Mouse (Mus musculus): ENCODE measurements around the gene Pign. TPM values are rescaled to one million over a fixed set of nuclear protein-coding genes. Genes with fewer than 3 reads are reported as not detected.

Pign gene
- polyA plus RNA-seq, 1 experiment from 2014 or later: 5.0 TPM

- no peak overlapping the region for H3K4me2 ChIP-seq (replicated peaks; ENCODE audit: low read depth)
- H3K36me3 ChIP-seq (ENCODE audit: control insufficient read depth, insufficient read depth, low read length): no peaks in the 10 kb centered on the region
- no peaks in the 10 kb centered on the region for H3K9me3 ChIP-seq (ENCODE audit: control insufficient read depth, low read length)
- no peak overlapping the region for H3K27ac ChIP-seq (replicated peaks)
- DNase-seq (ENCODE audit: low spot score) (no peak), ATAC-seq (ENCODE audit: low FRiP score, low TSS enrichment) (no peak)
- no peak overlapping the region for H3K9ac ChIP-seq (ENCODE audit: low read length)
- no peak overlapping the region for H3K4me3 ChIP-seq (ENCODE audit: low read depth, low read length)
- H3K4me1 ChIP-seq (replicated peaks; ENCODE audit: control insufficient read depth, insufficient read depth): no peaks in the 10 kb centered on the region
- TF ChIP-seq CTCF (IDR thresholded peaks at IDR 0.05; ENCODE audit: low read depth) (no peak), EP300 (optimal IDR thresholded peaks at IDR 0.05) (no peak)
- no peaks in the 10 kb centered on the region for H3K27me3 ChIP-seq (ENCODE audit: control insufficient read depth, insufficient read depth, low read length)
- WGBS: 59% methylated on average over 3 of the region's 3 CpGs
These were observed 22.0 kb upstream of the Pign start for GRCm38 (mm10) chr1:105685501-105685900.

- no peak overlapping the region for H3K27ac ChIP-seq (replicated peaks)
- DNase-seq (ENCODE audit: low spot score): peak; percentile 18
- H3K4me1 ChIP-seq (replicated peaks; ENCODE audit: control insufficient read depth, insufficient read depth): no peaks in the 10 kb centered on the region
- H3K27me3 ChIP-seq (ENCODE audit: control insufficient read depth, insufficient read depth, low read length): no peaks in the 10 kb centered on the region
- no peak overlapping the region for H3K9ac ChIP-seq (ENCODE audit: low read length)
- no peak for ATAC-seq (ENCODE audit: low FRiP score, low TSS enrichment)
- 93% methylated on average over 1 of the region's 1 CpGs for WGBS
- no peak overlapping the region for H3K4me2 ChIP-seq (replicated peaks; ENCODE audit: low read depth)
- no peaks in the 10 kb centered on the region for H3K36me3 ChIP-seq (ENCODE audit: control insufficient read depth, insufficient read depth, low read length)
- TF ChIP-seq EP300 (optimal IDR thresholded peaks at IDR 0.05) (no peak), CTCF (IDR thresholded peaks at IDR 0.05; ENCODE audit: low read depth) (peak; percentile 77)
- H3K9me3 ChIP-seq (ENCODE audit: control insufficient read depth, low read length): no peaks in the 10 kb centered on the region
- no peak overlapping the region for H3K4me3 ChIP-seq (ENCODE audit: low read depth, low read length)
These were observed 17.1 kb upstream of the Pign start for GRCm38 (mm10) chr1:105680587-105680986.

GRCm38 (mm10) chr1:105674763-105675162, 11.3 kb upstream of the Pign start:
- H3K27ac ChIP-seq (replicated peaks): no peak overlapping the region
- H3K9me3 ChIP-seq (ENCODE audit: control insufficient read depth, low read length): no peaks in the 10 kb centered on the region
- WGBS: 83% methylated on average over 2 of the region's 2 CpGs
- TF ChIP-seq EP300 (optimal IDR thresholded peaks at IDR 0.05): no peak
- TF ChIP-seq CTCF (IDR thresholded peaks at IDR 0.05; ENCODE audit: low read depth): no peak
- no peak for DNase-seq (ENCODE audit: low spot score)
- H3K4me1 ChIP-seq (replicated peaks; ENCODE audit: control insufficient read depth, insufficient read depth): no peaks in the 10 kb centered on the region
- no peak for ATAC-seq (ENCODE audit: low FRiP score, low TSS enrichment)
- H3K9ac ChIP-seq (ENCODE audit: low read length): no peak overlapping the region
- no peak overlapping the region for H3K4me2 ChIP-seq (replicated peaks; ENCODE audit: low read depth)
- H3K4me3 ChIP-seq (ENCODE audit: low read depth, low read length): no peak overlapping the region
- H3K27me3 ChIP-seq (ENCODE audit: control insufficient read depth, insufficient read depth, low read length): no peaks in the 10 kb centered on the region
- H3K36me3 ChIP-seq (ENCODE audit: control insufficient read depth, insufficient read depth, low read length): no peaks in the 10 kb centered on the region

GRCm38 (mm10) chr1:105669700-105670099, 6.2 kb upstream of the Pign start:
- Histone ChIP-seq H3K9ac (ENCODE audit: low read length) (no peak overlapping the region), H3K27me3 (ENCODE audit: control insufficient read depth, insufficient read depth, low read length) (no peaks in the 10 kb centered on the region), H3K4me3 (ENCODE audit: low read depth, low read length) (no peak overlapping the region), H3K36me3 (ENCODE audit: control insufficient read depth, insufficient read depth, low read length) (no peaks in the 10 kb centered on the region), H3K27ac (replicated peaks) (no peak overlapping the region), H3K4me1 (replicated peaks; ENCODE audit: control insufficient read depth, insufficient read depth) (no peaks in the 10 kb centered on the region), H3K4me2 (replicated peaks; ENCODE audit: low read depth) (no peak overlapping the region), H3K9me3 (ENCODE audit: control insufficient read depth, low read length) (no peaks in the 10 kb centered on the region)
- ATAC-seq (ENCODE audit: low FRiP score, low TSS enrichment) (no peak), DNase-seq (ENCODE audit: low spot score) (no peak)
- no peak for TF ChIP-seq CTCF (IDR thresholded peaks at IDR 0.05; ENCODE audit: low read depth)
- TF ChIP-seq EP300 (optimal IDR thresholded peaks at IDR 0.05): no peak

- peak; percentile 11; the same call in 1 of the 2 replicates for ATAC-seq (ENCODE audit: low FRiP score, low TSS enrichment)
- WGBS: under 1% methylated on average over 60 of the region's 68 CpGs
These were observed 710 bp upstream of the Pign start for GRCm38 (mm10) chr1:105663962-105664812.

GRCm38 (mm10) chr1:105662820-105663170, 682 bp downstream of the Pign start:
- H3K9me3 ChIP-seq (ENCODE audit: control insufficient read depth, low read length): no peaks in the 10 kb centered on the region
- H3K4me2 ChIP-seq (replicated peaks; ENCODE audit: low read depth): peak overlapping the region; percentile 70
- H3K4me3 ChIP-seq (ENCODE audit: low read depth, low read length): peak overlapping the region; percentile 99
- peak overlapping the region; percentile 65 for H3K27ac ChIP-seq (replicated peaks)
- WGBS: 4% methylated on average over 6 of the region's 6 CpGs
- TF ChIP-seq EP300 (optimal IDR thresholded peaks at IDR 0.05): no peak
- no peak for TF ChIP-seq CTCF (IDR thresholded peaks at IDR 0.05; ENCODE audit: low read depth)
- no peak for DNase-seq (ENCODE audit: low spot score)
- no peaks in the 10 kb centered on the region for H3K36me3 ChIP-seq (ENCODE audit: control insufficient read depth, insufficient read depth, low read length)
- H3K27me3 ChIP-seq (ENCODE audit: control insufficient read depth, insufficient read depth, low read length): no peaks in the 10 kb centered on the region
- no peaks in the 10 kb centered on the region for H3K4me1 ChIP-seq (replicated peaks; ENCODE audit: control insufficient read depth, insufficient read depth)
- no peak for ATAC-seq (ENCODE audit: low FRiP score, low TSS enrichment)
- H3K9ac ChIP-seq (ENCODE audit: low read length): peak overlapping the region; percentile 82

More at GRCm38 (mm10) chr1:105663962-105664812, 710 bp upstream of the Pign start:
- Histone ChIP-seq H3K4me3 (ENCODE audit: low read depth, low read length) (peak overlapping the region; percentile 99), H3K36me3 (ENCODE audit: control insufficient read depth, insufficient read depth, low read length) (no peaks in the 10 kb centered on the region), H3K27me3 (ENCODE audit: control insufficient read depth, insufficient read depth, low read length) (no peaks in the 10 kb centered on the region), H3K9me3 (ENCODE audit: control insufficient read depth, low read length) (no peaks in the 10 kb centered on the region), H3K4me1 (replicated peaks; ENCODE audit: control insufficient read depth, insufficient read depth) (no peaks in the 10 kb centered on the region), H3K9ac (ENCODE audit: low read length) (peak overlapping the region; percentile 97), H3K4me2 (replicated peaks; ENCODE audit: low read depth) (peak overlapping the region; percentile 95), H3K27ac (replicated peaks) (peak overlapping the region; percentile 87)
- DNase-seq (ENCODE audit: low spot score): peak; percentile 24
- TF ChIP-seq EP300 (optimal IDR thresholded peaks at IDR 0.05) (peak; percentile 26), CTCF (IDR thresholded peaks at IDR 0.05; ENCODE audit: low read depth) (no peak)

All from stomach, postnatal 0 days (tissue).